Mouse (Mus musculus) stomach, embryonic 16.5 days (tissue): ENCODE data around the gene Vsig2. TPM values are rescaled to one million over a fixed set of nuclear protein-coding genes. Genes with fewer than 3 reads are reported as not detected.

Experiments used
- ATAC-seq: fragments of 200-750 bp; cut with Nextera tagmentation; 2 replicates; pipeline ENCODE4 v1.8.0; 2017; ENCODE audit warnings: moderate number of reproducible peaks, moderate TSS enrichment; ENCODE audit not compliant: insufficient read depth, low FRiP score
- H3K27ac ChIP-seq: fragments of 300-500 bp; sonication (generic); 2 replicates; pipeline ENCODE4 v1.5.1; 2014; ENCODE audit warnings: low read length
- H3K27me3 ChIP-seq: fragments of 300-500 bp; sonication (generic); 2 replicates; pipeline ENCODE4 v1.6.1; 2014; ENCODE audit warnings: low read length, control low read depth, mixed read lengths; ENCODE audit not compliant: control insufficient read depth, insufficient read depth
- H3K36me3 ChIP-seq: fragments of 300-500 bp; sonication (generic); 2 replicates; pipeline ENCODE4 v1.6.1; 2014; ENCODE audit warnings: low read length; ENCODE audit not compliant: control insufficient read depth, insufficient read depth
- H3K4me1 ChIP-seq: fragments of 300-500 bp; sonication (generic); 2 replicates; pipeline ENCODE4 v1.6.1; 2014; ENCODE audit warnings: low read length, control low read depth, mixed read lengths; ENCODE audit not compliant: control insufficient read depth, insufficient read depth
- H3K4me2 ChIP-seq: fragments of 300-500 bp; sonication (generic); 2 replicates; pipeline ENCODE4 v1.6.1; 2014; ENCODE audit warnings: low read depth, low read length, mixed read lengths
- H3K4me3 ChIP-seq: fragments of 300-500 bp; sonication (generic); replicated peaks from 2 replicates; pipeline ENCODE4 v1.5.1; 2014; ENCODE audit warnings: mild to moderate bottlenecking, low read length
- H3K9ac ChIP-seq: fragments of 300-500 bp; sonication (generic); 2 replicates; pipeline ENCODE4 v1.6.1; 2014; ENCODE audit warnings: low read length
- H3K9me3 ChIP-seq: fragments of 300-500 bp; sonication (generic); replicated peaks from 2 replicates; pipeline ENCODE4 v1.6.1; 2016; ENCODE audit warnings: low read length, control low read depth; ENCODE audit not compliant: control insufficient read depth
- WGBS: fragments of 180-500 bp; shearing (Covaris S2); extraction: QIAGEN DNeasy Blood & Tissue Kit; methylation state at CpG from one replicate; pipeline ENCODE4 v1.1.7; 2014; 5-methylcytosine and 5-hydroxymethylcytosine counted together
- polyA plus RNA-seq: library from polyadenylated mRNA; unstranded; fragments of >200 nt; fragmentation: Nextera tagmentation; extraction: Ambion mirVana; gene quantifications from 2 replicates; pipeline ENCODE4 v1.2.1, GENCODE M21; 2015

Gene Vsig2
- polyA plus RNA-seq, 1 experiment from 2014 or later: 96.0 TPM

GRCm38 (mm10) chr9:37530031-37530887, 8.8 kb upstream of the Vsig2 start:
- H3K27me3 ChIP-seq: peaks cover 11% of the 10 kb centered on the region; the same call in 1 of the 2 replicates
- ATAC-seq: peak; percentile 43
- WGBS: 3% methylated on average over 32 of the region's 32 CpGs

GRCm38 (mm10) chr9:37530888-37531705, 8.0 kb upstream of the Vsig2 start:
- Histone ChIP-seq H3K27ac (peak overlapping the region; percentile 64), H3K27me3 (peaks cover 11% of the 10 kb centered on the region; the same call in 1 of the 2 replicates)

More at GRCm38 (mm10) chr9:37530031-37530887, 8.8 kb upstream of the Vsig2 start:
- Histone ChIP-seq H3K36me3 (no peaks in the 10 kb centered on the region), H3K4me1 (peaks cover 29% of the 10 kb centered on the region), H3K4me2 (peak overlapping the region; percentile 73), H3K4me3 (peak overlapping the region; percentile 45), H3K9ac (peak overlapping the region; percentile 66), H3K9me3 (no peaks in the 10 kb centered on the region), H3K27ac (peak overlapping the region; percentile 66)

GRCm38 (mm10) chr9:37536851-37537250, 2.2 kb upstream of the Vsig2 start:
- 75% methylated on average over 4 of the region's 4 CpGs for WGBS
- ATAC-seq: no peak
- no peaks in the 10 kb centered on the region for H3K4me1 ChIP-seq
- H3K4me2 ChIP-seq: no peak overlapping the region
- no peaks in the 10 kb centered on the region for H3K36me3 ChIP-seq
- no peak overlapping the region for H3K27ac ChIP-seq
- H3K4me3 ChIP-seq: no peak overlapping the region
- no peaks in the 10 kb centered on the region for H3K27me3 ChIP-seq
- no peaks in the 10 kb centered on the region for H3K9me3 ChIP-seq
- no peak overlapping the region for H3K9ac ChIP-seq

More at GRCm38 (mm10) chr9:37530888-37531705, 8.0 kb upstream of the Vsig2 start:
- Histone ChIP-seq H3K36me3 (no peaks in the 10 kb centered on the region), H3K4me2 (peak overlapping the region; percentile 73), H3K4me1 (peaks cover 29% of the 10 kb centered on the region), H3K9me3 (no peaks in the 10 kb centered on the region), H3K9ac (peak overlapping the region; percentile 66), H3K4me3 (peak overlapping the region; percentile 45)
- ATAC-seq: peak; percentile 84
- WGBS: 5% methylated on average over 31 of the region's 31 CpGs

GRCm38 (mm10) chr9:37537658-37538250, 1.3 kb upstream of the Vsig2 start:
- Histone ChIP-seq H3K27ac (no peak overlapping the region), H3K4me2 (no peak overlapping the region), H3K36me3 (no peaks in the 10 kb centered on the region), H3K9me3 (no peaks in the 10 kb centered on the region), H3K4me1 (no peaks in the 10 kb centered on the region), H3K9ac (no peak overlapping the region; the same call in 1 of the 2 replicates), H3K27me3 (no peaks in the 10 kb centered on the region), H3K4me3 (no peak overlapping the region)
- ATAC-seq: no peak
- 77% methylated on average over 5 of the region's 5 CpGs for WGBS

GRCm38 (mm10) chr9:37540226-37540625, 1.2 kb downstream of the Vsig2 start:
- peak overlapping the region; percentile 38 for H3K4me3 ChIP-seq
- no peaks in the 10 kb centered on the region for H3K9me3 ChIP-seq
- H3K27me3 ChIP-seq: peaks cover under 1% of the 10 kb centered on the region; the same call in 1 of the 2 replicates
- peak overlapping the region; percentile 62 for H3K9ac ChIP-seq
- peak overlapping the region; percentile 76; the same call in 1 of the 2 replicates for H3K27ac ChIP-seq
- WGBS: 90% methylated on average over 4 of the region's 4 CpGs
- no peaks in the 10 kb centered on the region for H3K36me3 ChIP-seq
- H3K4me2 ChIP-seq: peak overlapping the region; percentile 45
- no peak for ATAC-seq
- peaks cover 3% of the 10 kb centered on the region; the same call in 1 of the 2 replicates for H3K4me1 ChIP-seq

- Histone ChIP-seq H3K4me3 (no peak overlapping the region), H3K27ac (peak overlapping the region; percentile 15; the same call in 1 of the 2 replicates), H3K27me3 (peaks cover 8% of the 10 kb centered on the region), H3K36me3 (no peaks in the 10 kb centered on the region), H3K4me2 (peak overlapping the region; percentile 45; the same call in 1 of the 2 replicates), H3K9me3 (no peaks in the 10 kb centered on the region), H3K9ac (no peak overlapping the region), H3K4me1 (peaks cover 4% of the 10 kb centered on the region; the same call in 1 of the 2 replicates)
- no peak for ATAC-seq
- 70% methylated on average over 6 of the region's 6 CpGs for WGBS
Observed at GRCm38 (mm10) chr9:37540701-37541575, 1.9 kb downstream of the Vsig2 start.

GRCm38 (mm10) chr9:37541851-37542642, 3.0 kb downstream of the Vsig2 start:
- Histone ChIP-seq H3K9ac (no peak overlapping the region), H3K9me3 (no peaks in the 10 kb centered on the region), H3K27me3 (peaks cover 10% of the 10 kb centered on the region), H3K36me3 (no peaks in the 10 kb centered on the region), H3K4me1 (peaks cover 4% of the 10 kb centered on the region; the same call in 1 of the 2 replicates), H3K4me2 (no peak overlapping the region), H3K27ac (peak overlapping the region; percentile 15; the same call in 1 of the 2 replicates), H3K4me3 (no peak overlapping the region)
- 65% methylated on average over 7 of the region's 7 CpGs for WGBS
- ATAC-seq: no peak
